8 mouse cellular contexts compared by ENCODE assay signal in genomic region chr17:27085676-27086075, GRCm38 (mm10). TPM values are rescaled to one million over a fixed set of nuclear protein-coding genes. Genes with fewer than 3 reads are reported as not detected.
DNase-seq lines count a peak whose midpoint lies in the region; ATAC-seq lines count a peak whose summit lies in the region.

No protein-coding gene starts in this region.

- H3K9ac ChIP-seq in hindbrain, embryonic 11.5 days (ENCODE audit: low read depth, low read length) = no peak overlapping the region
- no peak overlapping the region for H3K9ac ChIP-seq in hindbrain, embryonic 12.5 days

- 46% methylated on average over 2 of the region's 2 CpGs for WGBS in hindbrain, embryonic 11.5 days
- WGBS in hindbrain, embryonic 12.5 days = 49% methylated on average over 2 of the region's 2 CpGs

- H3K4me2 ChIP-seq in hindbrain, embryonic 11.5 days (replicated peaks; ENCODE audit: low read depth, low read length) = no peak overlapping the region
- H3K4me2 ChIP-seq in hindbrain, embryonic 12.5 days (replicated peaks) = no peak overlapping the region

- no peaks in the 10 kb centered on the region for H3K9me3 ChIP-seq in hindbrain, embryonic 11.5 days (ENCODE audit: control insufficient read depth, low read length)
- H3K9me3 ChIP-seq in hindbrain, embryonic 12.5 days (replicated peaks) = no peaks in the 10 kb centered on the region

- no peak for ATAC-seq in hindbrain, embryonic 11.5 days (ENCODE audit: low FRiP score)
- ATAC-seq in hindbrain, embryonic 12.5 days (ENCODE audit: low FRiP score) = no peak
- 0 out of 2 replicates have a peak, but pooled peaks have one; percentile 46 for ATAC-seq in erythroblast, adult 5-6 weeks (replicated peaks; ENCODE audit: low FRiP score, poor library complexity, severe bottlenecking)

- H3K4me1 ChIP-seq in hindbrain, embryonic 11.5 days (replicated peaks; ENCODE audit: control insufficient read depth, insufficient read depth, low read length) = 0 out of 2 replicates have a peak, but pooled peaks cover 2% of the 10 kb centered on the region
- no peaks in the 10 kb centered on the region for H3K4me1 ChIP-seq in hindbrain, embryonic 12.5 days

- H3K4me3 ChIP-seq in hindbrain, embryonic 11.5 days (ENCODE audit: low read depth, low read length) = no peak overlapping the region
- H3K4me3 ChIP-seq in hindbrain, embryonic 12.5 days = no peak overlapping the region

- H3K27ac ChIP-seq in hindbrain, embryonic 11.5 days (ENCODE audit: low read depth, low read length) = no peak overlapping the region
- no peak overlapping the region for H3K27ac ChIP-seq in hindbrain, embryonic 12.5 days

- H3K27me3 ChIP-seq in hindbrain, embryonic 11.5 days (ENCODE audit: control insufficient read depth, insufficient read depth, low read length) = no peaks in the 10 kb centered on the region
- no peaks in the 10 kb centered on the region for H3K27me3 ChIP-seq in hindbrain, embryonic 12.5 days

- peak; percentile 72 for DNase-seq in hindbrain, embryonic 11.5 days (ENCODE audit: low spot score)
- DNase-seq in B cell, adult 2 months = peak; percentile 90 to 92
- DNase-seq in MN1 (ENCODE audit: low spot score) = peak; percentile 24
- DNase-seq in lung, postnatal 25 days (ENCODE audit: low spot score) = peak; percentile 29
- peak; percentile 84 for DNase-seq in testis, postnatal 10 days (ENCODE audit: low spot score)
- DNase-seq in left cerebral cortex, adult 18-20 months (ENCODE audit: low spot score in 2 of 2) = no peak

- H3K36me3 ChIP-seq in hindbrain, embryonic 11.5 days (ENCODE audit: control insufficient read depth, insufficient read depth, low read length) = no peaks in the 10 kb centered on the region
- no peaks in the 10 kb centered on the region for H3K36me3 ChIP-seq in hindbrain, embryonic 12.5 days

RNA-seq across cellular contexts. Expression of gene Itpr3, which starts 28.6 kb away (rescaled TPM):
- polyA plus RNA-seq in hindbrain, embryonic 11.5 days (2014; fragmentation: Nextera tagmentation; extraction: Ambion mirVana) = 1.2 and 1.3 TPM in 2 replicates
- polyA plus RNA-seq in hindbrain, embryonic 12.5 days (2016; fragmentation: Nextera tagmentation; extraction: Ambion mirVana) = 2.5 and 2.8 TPM in 2 replicates
- 0.42 and 1.2 TPM in 2 replicates for total RNA-seq in erythroblast, adult 5-6 weeks (2015; ENCODE audit: low replicate concordance)
- total RNA-seq in erythroblast, adult 5-6 weeks (2017; ENCODE audit: low replicate concordance) = 1.1 and 1.4 TPM in 2 replicates
- 1 to 10 TPM; 2.8 to 3.0 TPM for total RNA-seq in left cerebral cortex, adult 18-20 months (2021)

RNA-seq across cellular contexts. Expression of gene Uqcc2, which starts 48.0 kb away (rescaled TPM):
- polyA plus RNA-seq in hindbrain, embryonic 11.5 days (2014; fragmentation: Nextera tagmentation; extraction: Ambion mirVana) = 326 and 345 TPM in 2 replicates
- 263 and 312 TPM in 2 replicates for polyA plus RNA-seq in hindbrain, embryonic 12.5 days (2016; fragmentation: Nextera tagmentation; extraction: Ambion mirVana)
- total RNA-seq in erythroblast, adult 5-6 weeks (2015; ENCODE audit: low replicate concordance) = 37.1 and 39.7 TPM in 2 replicates
- total RNA-seq in erythroblast, adult 5-6 weeks (2017; ENCODE audit: low replicate concordance) = 19.8 and 25.6 TPM in 2 replicates
- total RNA-seq in left cerebral cortex, adult 18-20 months (2021) = 100 to 1,000 TPM; 242 to 270 TPM

RNA-seq across cellular contexts. Expression of gene Bak1, which starts 56.9 kb away (rescaled TPM):
- polyA plus RNA-seq in hindbrain, embryonic 11.5 days (2014; fragmentation: Nextera tagmentation; extraction: Ambion mirVana) = 7.4 and 9.5 TPM in 2 replicates
- polyA plus RNA-seq in hindbrain, embryonic 12.5 days (2016; fragmentation: Nextera tagmentation; extraction: Ambion mirVana) = 3.3 and 3.5 TPM in 2 replicates
- total RNA-seq in erythroblast, adult 5-6 weeks (2015; ENCODE audit: low replicate concordance) = 28.6 and 38.5 TPM in 2 replicates
- 6.7 and 17.0 TPM in 2 replicates for total RNA-seq in erythroblast, adult 5-6 weeks (2017; ENCODE audit: low replicate concordance)
- 10 to 100 TPM; 12.0 to 13.0 TPM for total RNA-seq in left cerebral cortex, adult 18-20 months (2021)

Comparison
In these comparisons a context has a peak if more than half of its experiments do, and no peak if none do; other contexts are left out.
1. DNase-seq: peak in hindbrain, embryonic 11.5 days (single experiment), B cell, adult 2 months (2 of 2), MN1 (single experiment), lung, postnatal 25 days (single experiment) and testis, postnatal 10 days (single experiment); none in left cerebral cortex, adult 18-20 months (0 of 2).
2. RNA of gene Uqcc2, which starts 48.0 kb away (total RNA-seq): 242 to 270 TPM in left cerebral cortex, adult 18-20 months; 19.8 to 39.7 TPM in erythroblast, adult 5-6 weeks; every median in the first group is over 4 times any median in the second.